Mouse (Mus musculus) cerebellum, adult 2 months (tissue): Measurements from ENCODE around the gene Fhit. TPM values are rescaled to one million over a fixed set of nuclear protein-coding genes. Genes with fewer than 3 reads are reported as not detected.
"Not testable (repeated sequence)": the region's sequence is repeated elsewhere in the genome, so short reads cannot be mapped to it uniquely, and the experiment has no call there.

Experiments used
- DNase-seq, 2 experiments: peaks; one replicate each; pipeline ENCODE4 v3.0.0; 2021
- H3K27ac ChIP-seq: fragments of 200-500 bp; 2 replicates; pipeline ENCODE4 v1.5.1; 2012; ENCODE audit warnings: low read length, control low read depth, inconsistent platforms; ENCODE audit not compliant: insufficient read depth
- H3K27me3 ChIP-seq: fragments of 200-500 bp; 2 replicates; pipeline ENCODE4 v1.6.1; 2012; ENCODE audit warnings: inconsistent platforms, mild to moderate bottlenecking, low read length, moderate library complexity; ENCODE audit not compliant: control insufficient read depth, insufficient read depth
- H3K4me1 ChIP-seq: fragments of 200-500 bp; 2 replicates; pipeline ENCODE4 v1.6.1; 2011; ENCODE audit warnings: low read length; ENCODE audit not compliant: control insufficient read depth, insufficient read depth
- H3K4me3 ChIP-seq: fragments of 200-500 bp; replicated peaks from 2 replicates; pipeline ENCODE3; 2011; ENCODE audit warnings: mild to moderate bottlenecking, low read depth, low read length, control low read depth; ENCODE audit not compliant: insufficient read depth
- CTCF ChIP-seq: fragments of 200-500 bp; IDR thresholded peaks from 2 replicates; pipeline ENCODE4 v1.5.1; 2011; ENCODE audit warnings: low read depth, mild to moderate bottlenecking, control low read depth, low read length, moderate library complexity, borderline replicate concordance; ENCODE audit not compliant: insufficient read depth
- POLR2A ChIP-seq: fragments of 200-500 bp; IDR thresholded peaks from 2 replicates; pipeline ENCODE4 v1.6.1; 2011; ENCODE audit warnings: low read length, control low read depth, borderline replicate concordance; ENCODE audit not compliant: insufficient read depth
- WGBS: fragments of 180-500 bp; shearing (Covaris S2); methylation state at CpG from one replicate; pipeline ENCODE4 v1.1.7; 2018; 5-methylcytosine and 5-hydroxymethylcytosine counted together
- polyA plus RNA-seq: library from polyadenylated mRNA; depleted of rRNA; stranded (reverse); fragments of >200 nt; gene quantifications from 2 replicates; pipeline ENCODE4 v1.2.3, GENCODE M21; 2012

Fhit gene
- polyA plus RNA-seq, 1 experiment, result 10.5 TPM

- Histone ChIP-seq H3K27me3 (no peaks in the 10 kb centered on the region), H3K4me1 (no peaks in the 10 kb centered on the region), H3K27ac (no peak overlapping the region), H3K4me3 (no peak overlapping the region)
- 95% methylated on average over 1 of the region's 1 CpGs for WGBS
- DNase-seq, result no peak
- no peak for TF ChIP-seq POLR2A
Observed at GRCm38 (mm10) chr14:9896556-9896955, 1265.3 kb downstream of the Fhit start.

- DNase-seq, result no peak
- no peak for TF ChIP-seq CTCF
- no peak for TF ChIP-seq POLR2A
Observed at GRCm38 (mm10) chr14:9852041-9852440, 1309.8 kb downstream of the Fhit start.

GRCm38 (mm10) chr14:9832290-9832689, 1329.5 kb downstream of the Fhit start:
- Histone ChIP-seq H3K27ac (no peak overlapping the region), H3K27me3 (no peaks in the 10 kb centered on the region), H3K4me1 (no peaks in the 10 kb centered on the region), H3K4me3 (no peak overlapping the region)
- DNase-seq, result no peak
- TF ChIP-seq POLR2A (no peak), CTCF (no peak)

More at GRCm38 (mm10) chr14:9852041-9852440, 1309.8 kb downstream of the Fhit start:
- Histone ChIP-seq H3K27ac (no peak overlapping the region), H3K4me1 (no peaks in the 10 kb centered on the region), H3K4me3 (no peak overlapping the region), H3K27me3 (no peaks in the 10 kb centered on the region)
- WGBS, result 94% methylated on average over 2 of the region's 2 CpGs

- not testable (repeated sequence) for H3K4me3 ChIP-seq, H3K27ac ChIP-seq, H3K27me3 ChIP-seq, DNase-seq, H3K4me1 ChIP-seq
- WGBS, result 87% methylated on average over 8 of the region's 8 CpGs
Observed at GRCm38 (mm10) chr14:9828699-9829240, 1333.1 kb downstream of the Fhit start.

- no peak overlapping the region for H3K4me3 ChIP-seq
- 94% methylated on average over 4 of the region's 4 CpGs for WGBS
- H3K4me1 ChIP-seq, result no peaks in the 10 kb centered on the region
- no peak for TF ChIP-seq POLR2A
- TF ChIP-seq CTCF, result no peak
- DNase-seq, result no peak
- H3K27me3 ChIP-seq, result no peaks in the 10 kb centered on the region
- no peak overlapping the region for H3K27ac ChIP-seq
Observed at GRCm38 (mm10) chr14:9815963-9816362, 1345.9 kb downstream of the Fhit start.

GRCm38 (mm10) chr14:9811847-9812321, 1350.0 kb downstream of the Fhit start:
- WGBS, result 16% methylated on average over 9 of the region's 9 CpGs
- DNase-seq, result no peak
- H3K4me3 ChIP-seq, result no peak overlapping the region
- no peak overlapping the region for H3K27ac ChIP-seq
- H3K4me1 ChIP-seq, result no peaks in the 10 kb centered on the region
- TF ChIP-seq POLR2A (no peak), CTCF (no peak)
- no peaks in the 10 kb centered on the region for H3K27me3 ChIP-seq

- Histone ChIP-seq H3K4me3 (no peak overlapping the region), H3K27me3 (no peaks in the 10 kb centered on the region), H3K27ac (no peak overlapping the region), H3K4me1 (no peaks in the 10 kb centered on the region)
- DNase-seq, result no peak
- WGBS, result 20% methylated on average over 7 of the region's 7 CpGs
- TF ChIP-seq POLR2A (no peak), CTCF (no peak)
Observed at GRCm38 (mm10) chr14:9811177-9811846, 1350.5 kb downstream of the Fhit start.

- Histone ChIP-seq H3K27me3 (no peaks in the 10 kb centered on the region), H3K4me1 (no peaks in the 10 kb centered on the region), H3K4me3 (no peak overlapping the region), H3K27ac (no peak overlapping the region)
- DNase-seq, result no peak
- TF ChIP-seq POLR2A (no peak), CTCF (no peak)
Observed at GRCm38 (mm10) chr14:9793403-9793802, 1368.4 kb downstream of the Fhit start.
